Mouse (Mus musculus) NIH3T3 (cell line): ENCODE measurements at regions not wholly inside any gene's neighbourhood (a gene's known extent, or its start where the extent isn't known, plus 50 kb on each side); places are given as distances from the start of the nearest gene placed in this dataset.
A peak's percentile ranks its signal among the peaks of the same experiment; 100 is the strongest.

ENCODE experiments used
- DNase-seq: peaks from one replicate; pipeline ENCODE4 v3.0.0-alpha.2; 2012; ENCODE audit warnings: low read depth

- DNase-seq, result no peak
These were observed 263.4 kb upstream of the Nfe2l3 start for GRCm38 (mm10) chr6:51168775-51169695.

DNA sequence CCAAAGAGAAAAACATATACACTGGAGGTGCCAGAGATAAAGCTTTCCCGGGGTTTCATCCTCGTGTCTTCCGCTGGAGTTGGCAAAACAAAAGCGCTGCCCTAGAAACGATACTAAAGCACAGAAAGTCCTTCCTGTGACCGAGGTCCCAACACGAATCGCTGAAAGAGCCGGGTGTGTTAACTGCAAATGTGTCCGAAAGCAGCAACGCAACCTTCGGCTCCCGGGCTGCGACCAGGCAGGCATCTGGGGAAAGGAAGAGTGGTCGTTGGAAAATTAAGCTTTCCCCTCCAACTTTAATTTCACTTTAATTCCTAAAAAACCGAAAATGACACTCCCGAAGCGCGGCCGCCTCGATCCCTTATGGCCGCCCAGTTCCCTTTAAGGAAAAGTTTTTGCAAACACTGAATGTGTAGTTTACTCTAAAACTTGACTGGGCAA lies 262.5 kb upstream of the Nfe2l3 start:
- no peak for DNase-seq

DNA sequence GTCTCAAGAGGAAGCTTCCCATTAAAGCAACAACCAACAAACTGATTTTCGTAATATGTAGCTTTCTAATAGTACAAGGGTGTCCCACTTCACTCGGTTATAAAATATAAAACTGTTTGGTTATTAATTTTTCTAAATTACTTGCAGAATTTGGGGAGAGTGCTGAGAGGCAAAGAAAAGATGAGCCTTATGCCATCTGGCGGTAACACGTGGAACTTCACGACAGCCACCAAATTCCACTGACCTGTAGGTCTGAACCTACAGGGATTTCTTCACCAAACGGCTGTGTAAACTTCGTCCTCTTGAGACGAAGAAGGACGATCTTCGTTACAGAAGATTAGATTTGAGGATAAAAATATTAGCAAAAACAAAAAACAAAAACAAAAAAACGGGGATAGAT lies 262.1 kb upstream of the Nfe2l3 start:
- DNase-seq, result peak; percentile 89

DNA sequence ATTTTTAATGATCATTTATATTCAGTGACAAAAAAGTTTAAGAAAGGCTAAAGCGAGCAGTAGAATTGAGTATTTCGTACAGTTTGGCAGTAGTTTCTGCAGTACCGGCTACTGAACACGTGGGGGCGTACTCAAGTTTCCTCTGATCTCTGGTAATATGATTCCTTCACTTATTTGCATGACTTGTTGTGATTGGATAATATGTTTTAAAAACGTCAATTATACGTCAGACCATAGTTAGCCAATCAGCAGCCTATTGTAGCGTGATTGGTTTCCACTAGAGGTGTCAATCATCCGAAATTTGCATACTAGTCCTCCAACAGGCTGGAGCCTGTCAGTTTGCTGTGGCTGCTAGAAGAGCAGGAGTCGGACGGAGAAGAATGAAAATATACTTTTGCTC lies 261.6 kb upstream of the Nfe2l3 start:
- peak; percentile 89 for DNase-seq

DNA sequence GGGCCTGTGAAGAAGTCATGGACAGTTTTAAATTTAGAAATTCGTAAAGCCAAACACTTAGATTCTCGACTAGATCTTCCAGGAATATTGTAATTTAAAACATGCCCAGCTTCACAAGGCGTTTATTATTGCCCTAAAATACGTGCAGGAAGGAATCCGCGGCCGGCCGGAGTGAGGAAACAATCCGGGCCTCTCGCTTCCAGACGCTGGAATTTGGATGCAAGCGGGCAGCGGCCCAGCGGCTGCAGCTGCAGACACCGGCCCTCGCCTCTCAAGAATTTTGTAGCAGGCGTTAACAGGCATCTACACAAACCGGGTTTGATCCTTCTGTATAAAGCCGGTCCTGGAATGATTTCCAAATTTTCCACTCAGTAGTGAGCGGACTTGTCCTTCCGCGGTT lies 260.7 kb upstream of the Nfe2l3 start:
- DNase-seq, result peak; percentile 80

DNA sequence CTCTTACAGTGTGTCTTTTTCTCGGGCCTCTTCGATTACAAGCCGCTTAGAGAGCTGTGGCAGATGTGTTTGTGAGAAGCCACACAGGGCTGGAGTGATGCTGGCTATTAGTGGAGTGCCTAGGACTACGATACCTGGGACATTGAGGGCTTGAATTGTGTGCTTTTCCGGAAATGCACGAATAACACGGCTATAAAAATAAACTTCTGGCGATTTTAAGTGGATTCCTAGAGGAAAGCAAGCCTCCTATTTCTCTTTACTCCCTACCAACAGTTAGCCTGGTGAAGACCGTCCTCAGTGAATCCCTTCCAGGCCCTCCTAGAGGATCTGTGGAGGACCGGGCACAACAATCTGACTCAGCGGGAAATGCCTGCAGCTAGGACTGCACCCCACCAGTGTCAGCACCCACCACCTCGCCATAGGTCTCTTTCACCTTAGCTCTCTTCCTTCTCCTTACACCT lies 260.1 kb upstream of the Nfe2l3 start:
- no peak for DNase-seq

DNA sequence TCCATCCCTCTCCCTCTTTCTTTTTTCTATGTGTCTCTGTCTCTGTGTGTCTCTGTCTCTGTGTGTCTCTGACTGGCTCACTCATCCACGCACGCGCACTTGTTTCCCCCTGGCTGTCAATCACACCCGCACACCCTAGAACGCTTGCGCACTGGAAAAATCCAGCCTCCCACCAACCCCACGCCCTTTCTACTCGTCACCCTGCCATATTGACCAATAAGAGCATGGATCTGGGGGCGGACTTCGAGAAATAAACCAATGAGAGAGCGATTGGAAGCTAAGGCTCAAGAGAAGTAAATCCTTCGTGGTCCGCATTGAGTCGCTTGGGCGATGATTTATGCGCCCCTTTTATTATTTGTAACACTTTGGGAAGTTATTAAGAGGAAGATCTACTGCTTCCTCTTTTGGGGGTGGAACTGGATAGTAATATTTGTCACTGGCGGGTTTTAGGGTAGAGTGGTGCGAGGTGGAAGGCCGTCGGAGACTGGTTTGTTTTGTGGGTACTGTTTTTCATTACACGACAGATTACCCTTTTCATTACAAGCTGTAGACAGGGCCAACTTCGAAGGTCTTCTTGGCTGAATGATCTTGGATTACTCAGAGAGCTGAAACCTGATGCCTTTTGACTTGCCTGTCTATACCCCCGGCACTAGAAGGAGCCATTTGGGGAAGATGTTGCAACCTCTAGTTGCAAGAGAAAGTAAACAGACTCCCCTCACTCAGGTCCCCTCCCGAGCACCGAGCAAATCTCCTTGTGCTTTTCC lies 259.4 kb upstream of the Nfe2l3 start:
- DNase-seq, result peak; percentile 97

DNA sequence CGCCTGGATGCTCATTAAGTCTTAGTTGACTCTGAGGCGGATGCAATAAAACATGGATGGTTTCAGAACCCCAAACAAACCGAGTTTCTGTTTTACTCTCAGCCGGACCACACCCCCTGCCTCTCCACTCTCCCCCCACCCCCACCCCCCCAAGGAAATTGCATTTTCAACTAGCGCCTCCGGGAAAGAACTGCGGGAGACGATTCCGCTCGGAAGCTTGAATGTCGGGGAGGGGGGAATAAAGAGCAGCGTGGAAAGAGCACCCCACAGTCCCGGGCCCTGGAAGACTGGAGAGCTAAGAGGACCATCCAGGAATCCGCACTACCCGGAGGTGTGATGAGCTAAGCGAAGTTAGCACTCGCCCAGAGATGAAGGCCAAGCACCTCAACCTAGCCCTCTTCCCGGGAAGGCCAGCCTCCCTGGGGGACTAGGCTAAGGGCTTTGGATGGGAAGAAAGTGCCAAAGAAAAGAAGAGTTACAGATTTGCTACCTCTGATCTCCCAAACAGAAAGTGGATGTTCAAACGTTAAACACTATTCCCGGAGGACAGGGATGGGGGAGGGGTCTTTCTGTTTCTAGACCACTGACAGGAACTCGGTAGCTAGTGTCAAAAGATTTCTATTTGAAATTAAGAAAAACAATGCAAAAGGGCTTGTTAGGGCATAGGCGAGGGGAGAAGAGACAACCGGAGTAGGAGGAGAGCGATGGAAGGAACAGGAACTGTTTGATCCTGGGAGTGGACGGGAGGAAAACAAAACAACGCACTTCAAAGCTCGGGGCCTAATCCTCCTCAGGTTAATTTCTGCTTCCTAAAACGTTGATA lies 258.6 kb upstream of the Nfe2l3 start:
- peak; percentile 61 for DNase-seq

- DNase-seq, result no peak
These were observed 257.9 kb upstream of the Nfe2l3 start for GRCm38 (mm10) chr6:51174443-51175021.

GRCm38 (mm10) chr6:51175616-51176590 lies 256.6 kb upstream of the Nfe2l3 start:
- DNase-seq, result no peak

DNA sequence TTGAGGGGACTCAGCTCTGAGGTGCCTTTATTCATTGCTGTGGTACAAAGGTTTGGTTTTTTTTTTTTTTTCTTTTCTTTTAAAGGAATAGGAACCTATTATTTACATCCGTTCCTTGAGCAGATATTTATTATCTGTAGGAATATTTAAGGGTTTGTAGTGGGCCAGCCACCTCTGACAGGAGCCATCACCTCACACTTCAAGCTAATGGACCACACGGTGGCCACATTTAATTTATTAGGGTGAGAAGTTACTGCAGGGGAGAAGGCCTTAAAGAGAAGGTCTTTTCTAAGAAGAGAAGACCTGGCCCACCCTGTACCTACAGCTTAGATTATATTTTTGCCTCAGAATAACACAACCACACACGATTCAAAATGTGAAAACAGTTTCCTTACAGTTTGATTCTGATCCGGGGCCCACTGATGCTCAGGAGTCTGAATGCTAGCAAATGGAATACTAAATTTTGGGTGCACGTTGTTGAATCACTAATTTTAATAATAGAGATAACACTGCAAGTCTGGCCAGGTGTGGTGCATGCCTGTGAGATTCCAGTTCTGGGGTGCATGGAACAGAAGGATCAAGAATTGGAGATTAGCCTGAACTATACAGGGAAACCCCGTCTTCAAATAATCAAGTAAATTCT lies 255.6 kb upstream of the Nfe2l3 start:
- DNase-seq, result no peak

DNA sequence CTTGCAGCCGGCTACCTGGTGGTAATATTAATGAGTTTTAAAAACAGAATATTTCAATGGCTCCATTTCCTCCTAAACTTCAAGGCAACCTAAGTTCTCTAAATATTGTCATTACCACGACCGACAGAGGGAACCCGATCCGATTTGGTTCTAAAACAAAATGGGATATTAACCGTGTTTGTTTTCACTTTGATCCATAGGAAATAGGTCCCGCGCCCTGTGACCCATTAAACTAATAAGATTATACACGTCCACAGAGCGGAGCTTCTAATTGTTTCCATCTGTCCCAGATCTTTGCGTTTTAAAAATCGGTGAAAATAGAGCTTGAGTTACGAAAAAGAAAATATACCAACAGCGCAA lies 254.8 kb upstream of the Nfe2l3 start:
- DNase-seq, result peak; percentile 57

GRCm38 (mm10) chr6:51178061-51178791 lies 254.2 kb upstream of the Nfe2l3 start:
- DNase-seq, result peak; percentile 100

GRCm38 (mm10) chr6:51178799-51179398 lies 253.6 kb upstream of the Nfe2l3 start:
- DNase-seq, result no peak

GRCm38 (mm10) chr6:51179741-51180537 lies 252.5 kb upstream of the Nfe2l3 start:
- no peak for DNase-seq

- DNase-seq, result no peak
These were observed 251.3 kb upstream of the Nfe2l3 start for GRCm38 (mm10) chr6:51180881-51181875.

- DNase-seq, result no peak
These were observed 250.6 kb upstream of the Nfe2l3 start for GRCm38 (mm10) chr6:51181905-51182304.
